Mouse (Mus musculus): ENCODE measurements around the gene Gm9573.

DNA sequence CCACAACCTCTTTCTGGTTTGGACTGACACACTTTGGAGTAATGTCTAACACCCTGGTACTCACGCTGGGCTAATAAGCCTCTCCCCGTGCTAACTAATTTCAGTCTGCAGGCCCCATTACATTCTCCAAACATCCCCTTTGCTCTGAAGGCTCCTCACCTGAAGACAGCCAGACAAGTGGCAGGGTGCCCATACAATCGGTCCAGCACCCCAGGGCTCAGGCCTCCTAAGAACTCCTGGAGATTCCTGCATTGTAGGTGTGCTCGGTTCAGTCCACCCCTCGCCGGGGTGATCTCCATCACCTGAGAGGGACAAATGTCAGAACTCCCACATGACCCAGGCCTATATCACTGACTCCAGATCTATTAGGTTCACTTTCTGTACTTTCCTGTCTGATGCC lies 46.1 kb upstream of the Gm9573 start:
- TF ChIP-seq CTCF (IDR thresholded peaks at IDR 0.05; ENCODE audit: extremely low read depth, insufficient read depth, insufficient read length, insufficient replicate concordance) (no peak), POLR2A (IDR thresholded peaks at IDR 0.05; ENCODE audit: low read depth, low read length) (no peak)

Data from spleen, adult 2 months (tissue).